Mouse (Mus musculus) lung, postnatal 0 days (tissue): ENCODE data around the gene Cmpk2. TPM values are rescaled to one million over a fixed set of nuclear protein-coding genes. Genes with fewer than 3 reads are reported as not detected.
"Not testable (repeated sequence)": the region's sequence is repeated elsewhere in the genome, so short reads cannot be mapped to it uniquely, and the experiment has no call there.

Experiments
- ATAC-seq: fragments of 200-750 bp; cut with Nextera tagmentation; 2 replicates; pipeline ENCODE4 v1.8.0; 2017; ENCODE audit warnings: moderate library complexity
- DNase-seq: peaks from one replicate; pipeline ENCODE4 v3.0.0-alpha.2; 2016; ENCODE audit warnings: low spot score
- H3K27ac ChIP-seq: fragments of 300-500 bp; sonication (generic); 2 replicates; pipeline ENCODE4 v1.5.1; 2014; ENCODE audit warnings: antibody characterized with exemption, mild to moderate bottlenecking, low read length, mixed read lengths
- H3K27me3 ChIP-seq: fragments of 300-500 bp; sonication (generic); replicated peaks from 2 replicates; pipeline ENCODE4 v1.6.1; 2014; ENCODE audit warnings: low read length, mixed read lengths; ENCODE audit not compliant: insufficient read depth
- H3K36me3 ChIP-seq: fragments of 300-500 bp; sonication (generic); 2 replicates; pipeline ENCODE4 v1.6.1; 2014; ENCODE audit warnings: low read length, mixed read lengths; ENCODE audit not compliant: insufficient read depth
- H3K4me1 ChIP-seq: fragments of 300-500 bp; sonication (generic); 2 replicates; pipeline ENCODE4 v1.6.1; 2014; ENCODE audit warnings: antibody characterized with exemption, low read depth, low read length, mixed read lengths; ENCODE audit not compliant: insufficient read depth
- H3K4me2 ChIP-seq: fragments of 300-500 bp; sonication (generic); replicated peaks from 2 replicates; pipeline ENCODE4 v1.6.1; 2014; ENCODE audit warnings: low read depth, mild to moderate bottlenecking, low read length, moderate library complexity, mixed read lengths
- H3K4me3 ChIP-seq: fragments of 300-500 bp; sonication (generic); 2 replicates; pipeline ENCODE4 v1.5.1; 2014; ENCODE audit warnings: low read depth, low read length
- H3K9ac ChIP-seq: fragments of 300-500 bp; sonication (generic); replicated peaks from 2 replicates; pipeline ENCODE4 v1.6.1; 2014; ENCODE audit warnings: low read depth, mild to moderate bottlenecking
- H3K9me3 ChIP-seq: fragments of 300-500 bp; sonication (generic); 2 replicates; pipeline ENCODE4 v1.6.1; 2016; ENCODE audit warnings: low read length, mixed read lengths
- CTCF ChIP-seq: IDR thresholded peaks from 2 replicates; pipeline ENCODE4 v1.5.1; 2016; ENCODE audit warnings: antibody characterized with exemption, mild to moderate bottlenecking
- EP300 ChIP-seq: IDR thresholded peaks from 2 replicates; pipeline ENCODE4 v1.6.1; 2016; ENCODE audit warnings: antibody characterized with exemption, mild to moderate bottlenecking, control low read depth
- WGBS: fragments of 180-500 bp; shearing (Covaris S2); extraction: QIAGEN DNeasy Blood & Tissue Kit; methylation state at CpG from one replicate; pipeline ENCODE4 v1.1.7; 2014; 5-methylcytosine and 5-hydroxymethylcytosine counted together
- polyA plus RNA-seq: library from polyadenylated mRNA; unstranded; fragments of >200 nt; fragmentation: Nextera tagmentation; extraction: Ambion mirVana; gene quantifications from 2 replicates; pipeline ENCODE4 v1.2.1, GENCODE M21; 2015

The Cmpk2 gene
- 9.8 and 9.9 TPM in 2 replicates for polyA plus RNA-seq

- Histone ChIP-seq H3K27me3 (no peaks in the 10 kb centered on the region), H3K9me3 (no peaks in the 10 kb centered on the region), H3K4me1 (peaks cover 4% of the 10 kb centered on the region; the same call in 1 of the 2 replicates), H3K4me3 (peak within 1 kb of the TSS; percentile 67), H3K27ac (peak within 1 kb of the TSS; percentile 80), H3K4me2 (peak within 1 kb of the TSS; percentile 85), H3K9ac (peak within 1 kb of the TSS; percentile 55), H3K36me3 (0 out of 2 replicates have a peak, but pooled peaks cover 5% of the 10 kb centered on the region)
- DNase-seq (peak; percentile 91), ATAC-seq (peak; percentile 88)
- no peak for TF ChIP-seq EP300
- TF ChIP-seq CTCF = peak; percentile 45
- 1% methylated on average over 62 of the region's 69 CpGs for WGBS
These were observed at the start of gene Cmpk2 for GRCm38 (mm10) chr12:26469098-26470041. Gene Cmpk2 (plus strand): TSS chr12:26469204.

GRCm38 (mm10) chr12:26424841-26425240 lies 44.2 kb upstream of the Cmpk2 start:
- Histone ChIP-seq H3K9ac (no peak overlapping the region), H3K36me3 (no peaks in the 10 kb centered on the region), H3K27me3 (no peaks in the 10 kb centered on the region), H3K4me1 (no peaks in the 10 kb centered on the region), H3K9me3 (no peaks in the 10 kb centered on the region), H3K4me3 (no peak overlapping the region), H3K4me2 (no peak overlapping the region), H3K27ac (no peak overlapping the region)
- DNase-seq (peak; percentile 59), ATAC-seq (no peak)
- WGBS = 74% methylated on average over 2 of the region's 2 CpGs
- no peak for TF ChIP-seq EP300
- peak; percentile 70 for TF ChIP-seq CTCF

- not testable (repeated sequence) for H3K36me3 ChIP-seq, ATAC-seq, H3K9me3 ChIP-seq, DNase-seq, H3K9ac ChIP-seq, H3K4me2 ChIP-seq, H3K4me1 ChIP-seq, H3K27me3 ChIP-seq, H3K4me3 ChIP-seq, H3K27ac ChIP-seq
- WGBS = 87% methylated on average over 1 of the region's 2 CpGs
These were observed 40.2 kb upstream of the Cmpk2 start for GRCm38 (mm10) chr12:26428771-26429170.

GRCm38 (mm10) chr12:26436334-26436733 lies 32.7 kb upstream of the Cmpk2 start:
- Histone ChIP-seq H3K4me1 (no peaks in the 10 kb centered on the region), H3K27me3 (no peaks in the 10 kb centered on the region), H3K9ac (no peak overlapping the region), H3K9me3 (no peaks in the 10 kb centered on the region), H3K4me2 (no peak overlapping the region), H3K36me3 (no peaks in the 10 kb centered on the region), H3K27ac (no peak overlapping the region), H3K4me3 (no peak overlapping the region)
- ATAC-seq (peak; percentile 50; the same call in 1 of the 2 replicates), DNase-seq (peak; percentile 64)
- 58% methylated on average over 4 of the region's 4 CpGs for WGBS
- no peak for TF ChIP-seq CTCF
- peak; percentile 64; the same call in 1 of the 2 replicates for TF ChIP-seq EP300

GRCm38 (mm10) chr12:26437950-26438349 lies 31.1 kb upstream of the Cmpk2 start:
- H3K27me3 ChIP-seq = no peaks in the 10 kb centered on the region
- 60% methylated on average over 3 of the region's 3 CpGs for WGBS

GRCm38 (mm10) chr12:26439366-26439765 lies 29.6 kb upstream of the Cmpk2 start:
- ATAC-seq = peak; percentile 25
- 36% methylated on average over 3 of the region's 3 CpGs for WGBS

More at GRCm38 (mm10) chr12:26437950-26438349, 31.1 kb upstream of the Cmpk2 start:
- H3K4me3 ChIP-seq = no peak overlapping the region
- DNase-seq (no peak), ATAC-seq (no peak)
- no peak overlapping the region for H3K27ac ChIP-seq
- H3K4me1 ChIP-seq = no peaks in the 10 kb centered on the region
- H3K9ac ChIP-seq = no peak overlapping the region
- no peaks in the 10 kb centered on the region for H3K36me3 ChIP-seq
- TF ChIP-seq EP300 (no peak), CTCF (no peak)
- H3K9me3 ChIP-seq = no peaks in the 10 kb centered on the region
- no peak overlapping the region for H3K4me2 ChIP-seq

More at GRCm38 (mm10) chr12:26439366-26439765, 29.6 kb upstream of the Cmpk2 start:
- Histone ChIP-seq H3K9ac (no peak overlapping the region), H3K27me3 (no peaks in the 10 kb centered on the region), H3K4me1 (no peaks in the 10 kb centered on the region), H3K36me3 (no peaks in the 10 kb centered on the region), H3K9me3 (no peaks in the 10 kb centered on the region), H3K27ac (no peak overlapping the region), H3K4me2 (no peak overlapping the region), H3K4me3 (no peak overlapping the region)
- no peak for TF ChIP-seq EP300
- no peak for TF ChIP-seq CTCF
- peak; percentile 54 for DNase-seq
